Mouse (Mus musculus) kidney, embryonic 14.5 days (tissue): ENCODE results near the gene Rab43. TPM values are rescaled to one million over a fixed set of nuclear protein-coding genes. Genes with fewer than 3 reads are reported as not detected.

Experiments
- ATAC-seq: fragments of 200-750 bp; cut with Nextera tagmentation; 2 replicates; pipeline ENCODE4 v1.8.0; 2017; ENCODE audit warnings: moderate number of reproducible peaks, mild to moderate bottlenecking, moderate TSS enrichment, moderate library complexity; ENCODE audit not compliant: low FRiP score, low TSS enrichment
- H3K27ac ChIP-seq: fragments of 300-500 bp; sonication (generic); 2 replicates; pipeline ENCODE4 v1.5.1; 2014; ENCODE audit warnings: low read depth, mild to moderate bottlenecking, low read length, moderate library complexity, mixed read lengths
- H3K27me3 ChIP-seq: fragments of 300-500 bp; sonication (generic); 2 replicates; pipeline ENCODE4 v1.6.1; 2014; ENCODE audit warnings: mild to moderate bottlenecking, low read length; ENCODE audit not compliant: control insufficient read depth, insufficient read depth
- H3K36me3 ChIP-seq: fragments of 300-500 bp; sonication (generic); 2 replicates; pipeline ENCODE4 v1.6.1; 2014; ENCODE audit warnings: low read length, mixed read lengths; ENCODE audit not compliant: control insufficient read depth, insufficient read depth
- H3K4me1 ChIP-seq: fragments of 300-500 bp; sonication (generic); 2 replicates; pipeline ENCODE4 v1.6.1; 2014; ENCODE audit warnings: low read length, mixed read lengths; ENCODE audit not compliant: control insufficient read depth, insufficient read depth
- H3K4me2 ChIP-seq: fragments of 300-500 bp; sonication (generic); replicated peaks from 2 replicates; pipeline ENCODE4 v1.6.1; 2014; ENCODE audit warnings: low read depth, mild to moderate bottlenecking, low read length
- H3K4me3 ChIP-seq: fragments of 300-500 bp; sonication (generic); 2 replicates; pipeline ENCODE4 v1.5.1; 2014; ENCODE audit warnings: mild to moderate bottlenecking, low read length
- H3K9ac ChIP-seq: fragments of 300-500 bp; sonication (generic); 2 replicates; pipeline ENCODE4 v1.6.1; 2014; ENCODE audit warnings: low read depth, mild to moderate bottlenecking, low read length, moderate library complexity
- H3K9me3 ChIP-seq: fragments of 300-500 bp; sonication (generic); 2 replicates; pipeline ENCODE4 v1.6.1; 2016; ENCODE audit warnings: low read length; ENCODE audit not compliant: control insufficient read depth
- WGBS: fragments of 180-500 bp; shearing (Covaris S2); extraction: QIAGEN DNeasy Blood & Tissue Kit; methylation state at CpG from one replicate; pipeline ENCODE4 v1.1.7; 2014; 5-methylcytosine and 5-hydroxymethylcytosine counted together
- polyA plus RNA-seq: library from polyadenylated mRNA; unstranded; fragments of >200 nt; fragmentation: Nextera tagmentation; extraction: Ambion mirVana; gene quantifications from 2 replicates; pipeline ENCODE4 v1.2.1, GENCODE M21; 2014

Gene Rab43
- polyA plus RNA-seq, 1 experiment from 2014 or later, result 9.9 TPM

DNA sequence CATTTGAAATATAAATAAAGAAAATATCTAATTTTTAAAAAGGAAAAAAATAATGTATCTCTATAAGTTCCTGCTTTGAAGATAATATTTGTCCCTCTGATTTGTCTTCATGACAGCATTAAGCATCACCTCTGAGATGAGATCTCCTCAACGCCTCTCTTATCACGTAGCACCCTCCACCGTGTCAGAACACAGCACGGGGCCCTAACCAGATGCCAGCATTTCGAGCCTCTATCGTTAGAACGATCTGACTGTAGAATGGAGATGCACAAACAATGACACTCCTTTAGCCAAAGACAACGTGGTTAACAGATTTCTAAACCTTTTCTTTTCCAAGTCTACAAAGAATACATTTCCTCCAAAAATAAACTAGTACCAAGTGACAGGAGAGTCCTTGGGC is 27.9 kb downstream of the Rab43 start:
- H3K4me2 ChIP-seq, result no peak overlapping the region
- H3K36me3 ChIP-seq, result no peaks in the 10 kb centered on the region
- H3K4me1 ChIP-seq, result no peaks in the 10 kb centered on the region
- H3K4me3 ChIP-seq, result no peak overlapping the region
- 83% methylated on average over 8 of the region's 8 CpGs for WGBS
- no peaks in the 10 kb centered on the region for H3K9me3 ChIP-seq
- ATAC-seq, result no peak
- H3K27me3 ChIP-seq, result no peaks in the 10 kb centered on the region
- H3K27ac ChIP-seq, result no peak overlapping the region
- no peak overlapping the region for H3K9ac ChIP-seq

DNA sequence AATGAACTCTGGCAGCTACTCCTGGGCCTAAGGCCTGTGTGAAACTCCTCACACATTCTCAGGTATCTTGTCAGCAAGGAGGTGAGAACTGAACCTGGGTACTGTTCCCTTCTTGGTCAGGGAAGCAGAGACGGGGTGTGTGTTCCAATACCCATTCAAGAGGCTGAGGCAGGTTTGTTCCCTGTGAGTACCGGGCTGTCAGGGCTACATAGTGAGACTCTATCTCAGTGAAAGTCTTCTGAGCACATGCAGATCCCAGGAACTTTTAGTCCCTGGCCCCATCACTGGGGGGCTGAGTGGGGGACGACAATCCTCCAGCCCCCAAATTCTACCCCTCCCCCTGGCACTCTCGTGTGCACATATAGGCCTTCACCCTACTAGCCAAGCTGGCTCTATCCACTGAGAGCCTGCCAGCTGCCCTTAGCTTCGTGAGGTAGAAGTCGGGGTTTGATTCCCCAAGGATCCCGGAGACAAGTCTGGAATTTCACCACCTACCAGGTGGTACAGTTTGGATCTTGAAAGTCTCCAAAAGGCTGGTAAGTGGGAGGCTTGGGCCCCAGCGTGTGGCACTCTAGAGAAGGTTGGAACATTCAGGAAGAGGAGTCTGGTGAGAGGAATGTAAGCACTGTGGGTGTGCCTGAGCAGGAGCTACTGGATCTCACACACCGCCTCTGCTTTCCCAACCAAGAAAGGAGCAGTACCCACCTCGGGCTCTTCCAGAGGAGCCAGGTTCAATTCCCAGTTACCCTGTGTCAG is 31.2 kb downstream of the Rab43 start:
- Histone ChIP-seq H3K9ac (no peak overlapping the region), H3K4me1 (no peaks in the 10 kb centered on the region), H3K4me2 (no peak overlapping the region), H3K9me3 (no peaks in the 10 kb centered on the region), H3K36me3 (no peaks in the 10 kb centered on the region), H3K27me3 (no peaks in the 10 kb centered on the region), H3K27ac (no peak overlapping the region), H3K4me3 (no peak overlapping the region)
- 84% methylated on average over 10 of the region's 10 CpGs for WGBS
- ATAC-seq, result no peak

DNA sequence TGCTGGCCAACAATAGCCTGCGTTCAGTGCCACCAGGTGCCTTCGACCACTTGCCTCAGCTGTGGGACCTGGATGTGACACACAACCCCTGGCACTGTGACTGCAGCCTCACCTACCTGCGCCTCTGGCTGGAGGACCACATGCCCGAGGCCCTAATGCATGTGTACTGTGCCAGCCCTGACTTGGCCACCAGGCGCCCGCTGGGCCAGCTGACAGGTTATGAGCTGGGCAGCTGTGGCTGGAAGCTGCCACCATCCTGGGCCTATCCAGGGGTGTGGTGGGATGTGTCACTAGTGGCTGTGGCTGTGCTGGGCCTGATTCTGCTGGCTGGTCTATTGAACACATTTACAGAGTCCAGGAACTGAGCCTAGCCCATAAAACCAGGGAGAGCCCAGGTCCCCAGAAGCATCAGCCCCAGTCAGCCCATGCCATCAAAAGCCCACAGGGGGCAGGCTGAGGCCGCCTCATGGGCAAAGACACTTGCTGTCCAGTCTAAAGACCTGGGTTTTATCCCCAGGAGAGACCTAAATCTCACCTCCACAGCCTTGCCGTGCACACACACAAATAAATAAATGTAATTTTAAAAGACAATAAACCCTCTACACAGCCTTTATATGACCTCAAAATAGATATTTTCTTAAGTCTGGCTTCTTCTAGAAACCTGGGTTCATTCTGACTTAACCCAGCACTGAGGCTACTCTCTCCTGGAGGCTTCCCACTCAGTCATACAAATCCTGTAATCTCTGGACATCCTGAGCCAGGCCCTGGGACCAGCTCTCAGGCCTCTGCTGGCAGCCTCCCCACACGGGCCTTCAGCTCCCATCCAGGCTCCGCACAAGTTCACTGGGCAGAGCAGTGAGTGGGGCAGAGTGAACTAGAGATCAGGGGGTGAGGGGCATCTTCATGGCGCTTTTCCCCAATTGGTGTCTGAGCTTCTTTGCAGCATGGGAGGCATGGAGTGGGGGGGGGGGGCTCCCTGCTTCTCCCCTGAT is 32.5 kb downstream of the Rab43 start:
- Histone ChIP-seq H3K9ac (no peak overlapping the region), H3K4me1 (no peaks in the 10 kb centered on the region), H3K4me3 (no peak overlapping the region), H3K27me3 (no peaks in the 10 kb centered on the region), H3K27ac (no peak overlapping the region), H3K4me2 (no peak overlapping the region), H3K36me3 (no peaks in the 10 kb centered on the region), H3K9me3 (no peaks in the 10 kb centered on the region)
- ATAC-seq, result peak; percentile 57; the same call in 1 of the 2 replicates
- 83% methylated on average over 11 of the region's 11 CpGs for WGBS

DNA sequence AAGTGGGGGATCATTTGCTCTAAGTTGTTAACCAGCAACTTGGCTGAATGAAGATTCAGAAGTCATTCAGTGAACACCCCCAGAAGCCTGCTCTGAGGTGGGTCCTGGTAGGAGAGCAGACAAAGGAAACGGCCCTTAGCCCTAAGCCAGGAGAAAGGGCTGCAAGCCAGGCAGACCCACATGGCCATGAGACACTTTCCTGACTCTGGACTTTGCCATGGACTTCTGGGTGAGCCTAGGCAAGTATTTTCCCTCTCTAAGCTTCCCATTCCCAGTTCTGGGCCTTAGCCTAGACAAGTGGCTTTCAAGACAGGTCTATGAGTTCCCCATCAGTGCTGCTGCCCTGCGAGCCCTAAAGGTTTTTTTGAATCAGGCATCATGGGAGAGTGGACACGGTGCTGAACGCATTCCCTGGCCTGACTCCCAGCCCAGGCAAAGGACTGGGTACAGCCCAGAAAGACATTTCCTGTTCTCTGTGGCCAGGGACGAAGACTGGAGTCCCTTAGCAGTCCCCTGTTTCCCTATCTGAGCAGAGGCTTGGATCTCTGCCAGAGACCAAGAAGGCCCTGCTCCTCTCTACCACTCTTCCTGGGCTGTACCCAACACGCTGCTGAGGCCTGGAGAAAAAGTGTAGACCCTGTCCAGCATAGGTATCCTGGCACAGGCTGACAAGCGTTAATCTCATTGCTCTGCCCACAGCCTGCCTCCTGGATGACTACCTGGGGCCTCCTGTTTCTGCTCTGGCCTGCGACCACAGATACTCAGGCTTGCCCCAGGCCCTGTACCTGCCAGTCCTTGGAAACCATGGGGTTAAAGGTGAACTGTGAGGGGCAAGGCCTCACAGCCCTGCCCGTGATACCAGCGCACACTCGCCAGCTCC is 33.4 kb downstream of the Rab43 start:
- H3K27ac ChIP-seq, result no peak overlapping the region
- H3K4me2 ChIP-seq, result no peak overlapping the region
- no peak overlapping the region for H3K4me3 ChIP-seq
- 69% methylated on average over 11 of the region's 11 CpGs for WGBS
- H3K9ac ChIP-seq, result no peak overlapping the region
- H3K4me1 ChIP-seq, result no peaks in the 10 kb centered on the region
- peak; percentile 6; the same call in 1 of the 2 replicates for ATAC-seq
- no peaks in the 10 kb centered on the region for H3K9me3 ChIP-seq
- no peaks in the 10 kb centered on the region for H3K27me3 ChIP-seq
- no peaks in the 10 kb centered on the region for H3K36me3 ChIP-seq

DNA sequence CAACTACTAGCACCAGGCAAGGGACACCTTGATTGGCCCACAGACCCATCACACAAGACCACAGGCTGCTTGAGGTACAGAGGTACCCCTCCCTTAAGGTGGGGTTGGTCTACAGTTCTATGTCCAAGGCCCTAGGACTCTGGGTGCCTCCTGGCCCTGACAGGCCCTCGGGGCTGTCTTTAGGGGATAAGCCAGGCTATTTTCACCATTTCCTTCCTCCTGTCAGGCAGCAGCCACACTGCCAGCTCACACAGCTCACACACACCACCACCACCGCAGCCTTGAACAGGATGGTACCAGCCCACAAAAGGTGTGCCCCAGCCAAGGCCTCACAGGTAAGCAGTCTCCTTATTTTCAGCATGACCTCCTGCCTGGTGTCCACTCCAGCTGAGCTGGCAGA is 34.1 kb downstream of the Rab43 start, which contains the start of gene Gp9:
Gp9 (plus strand) TSS at position 231 of the 400 bp plus-strand sequence.
- WGBS, result 77% methylated on average over 2 of the region's 2 CpGs
- H3K9ac ChIP-seq, result no peak within 1 kb of the TSS

DNA sequence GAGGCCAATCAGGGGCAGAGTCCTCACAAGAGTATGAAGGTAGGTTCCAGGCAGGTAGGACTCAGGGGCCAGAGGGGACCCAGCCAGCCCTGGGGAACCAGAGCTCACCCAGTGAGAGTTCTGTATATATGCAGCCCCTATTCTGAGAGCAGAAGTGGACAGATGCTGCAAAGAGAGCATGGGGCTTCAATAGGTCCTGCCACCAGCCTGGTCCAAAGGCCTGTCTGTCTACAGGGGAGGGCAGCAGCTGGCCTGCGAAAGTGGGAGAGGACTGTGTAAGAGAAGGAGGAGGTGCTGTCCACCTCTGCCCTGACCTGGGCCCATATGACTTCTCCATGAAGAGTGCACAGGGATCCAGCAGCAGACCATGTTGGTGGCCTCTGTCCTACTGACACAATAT is 35.3 kb downstream of the Rab43 start:
- Histone ChIP-seq H3K4me3 (no peak overlapping the region), H3K9me3 (no peaks in the 10 kb centered on the region), H3K36me3 (no peaks in the 10 kb centered on the region), H3K27me3 (no peaks in the 10 kb centered on the region), H3K9ac (no peak overlapping the region), H3K27ac (no peak overlapping the region), H3K4me2 (no peak overlapping the region), H3K4me1 (no peaks in the 10 kb centered on the region)
- 69% methylated on average over 1 of the region's 1 CpGs for WGBS
- ATAC-seq, result no peak

More for the DNA sequence above, 34.1 kb downstream of the Rab43 start, which contains the start of gene Gp9:
- H3K27ac ChIP-seq, result no peak within 1 kb of the TSS
- no peaks in the 10 kb centered on the region for H3K9me3 ChIP-seq
- H3K4me1 ChIP-seq, result no peaks in the 10 kb centered on the region
- no peaks in the 10 kb centered on the region for H3K36me3 ChIP-seq
- H3K27me3 ChIP-seq, result no peaks in the 10 kb centered on the region
- no peak within 1 kb of the TSS for H3K4me2 ChIP-seq
- no peak for ATAC-seq
- H3K4me3 ChIP-seq, result no peak within 1 kb of the TSS

DNA sequence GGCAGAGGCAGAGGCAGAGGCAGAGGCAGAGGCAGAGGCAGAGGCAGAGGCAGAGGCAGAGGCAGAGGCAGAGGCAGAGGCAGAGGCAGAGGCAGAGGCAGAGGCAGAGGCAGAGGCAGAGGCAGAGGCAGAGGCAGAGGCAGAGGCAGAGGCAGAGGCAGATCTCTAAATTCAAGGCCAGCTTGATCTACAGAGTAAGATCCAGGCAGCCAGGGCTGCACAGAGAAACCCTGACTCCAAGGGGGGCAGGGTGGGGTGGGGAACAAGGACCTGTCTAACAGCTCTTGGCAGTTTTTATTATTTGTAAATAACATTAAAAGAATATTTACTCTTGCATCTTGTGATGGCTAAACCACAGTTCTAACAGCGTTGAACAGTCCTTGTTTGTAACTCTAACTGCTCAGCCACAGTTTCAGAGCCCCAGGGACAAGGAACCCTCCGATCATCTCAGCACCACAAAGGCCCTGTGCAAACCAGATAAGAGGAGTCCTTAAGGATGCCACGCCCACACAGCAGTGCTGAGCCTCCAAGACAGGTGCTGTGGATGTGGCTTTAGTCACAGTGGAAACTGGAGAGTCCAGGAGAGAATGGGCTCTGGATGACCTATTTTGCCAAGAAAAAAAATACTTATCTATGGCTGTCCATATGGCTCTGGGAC is 36.2 kb downstream of the Rab43 start:
- 81% methylated on average over 3 of the region's 3 CpGs for WGBS
- no peak for ATAC-seq
- H3K4me2 ChIP-seq, result no peak overlapping the region

DNA sequence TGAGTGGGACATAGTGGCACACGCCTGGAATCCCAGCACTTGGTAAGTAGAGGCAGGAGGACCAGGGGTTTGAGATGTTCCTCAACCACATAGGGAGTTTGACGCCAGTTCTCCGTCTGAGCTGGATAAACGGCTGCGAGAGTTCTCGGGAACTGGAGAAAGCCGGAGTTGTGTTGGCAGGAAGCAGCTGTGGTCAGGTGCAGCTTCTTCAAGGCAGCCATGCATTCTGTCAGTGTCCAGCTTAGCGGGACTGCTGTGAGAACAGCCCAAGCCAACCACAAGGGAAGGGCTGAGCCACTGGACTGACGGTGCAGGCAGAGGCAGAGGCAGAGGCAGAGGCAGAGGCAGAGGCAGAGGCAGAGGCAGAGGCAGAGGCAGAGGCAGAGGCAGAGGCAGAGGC is 37.1 kb downstream of the Rab43 start:
- H3K9me3 ChIP-seq, result no peaks in the 10 kb centered on the region
- no peaks in the 10 kb centered on the region for H3K27me3 ChIP-seq
- H3K9ac ChIP-seq, result no peak overlapping the region
- H3K4me2 ChIP-seq, result no peak overlapping the region
- 81% methylated on average over 9 of the region's 9 CpGs for WGBS
- no peak for ATAC-seq
- no peak overlapping the region for H3K27ac ChIP-seq
- H3K4me1 ChIP-seq, result no peaks in the 10 kb centered on the region
- H3K36me3 ChIP-seq, result no peaks in the 10 kb centered on the region
- H3K4me3 ChIP-seq, result no peak overlapping the region

More for the DNA sequence above, 36.2 kb downstream of the Rab43 start:
- Histone ChIP-seq H3K27ac (no peak overlapping the region), H3K9me3 (no peaks in the 10 kb centered on the region), H3K27me3 (no peaks in the 10 kb centered on the region), H3K9ac (no peak overlapping the region), H3K4me3 (no peak overlapping the region), H3K36me3 (no peaks in the 10 kb centered on the region), H3K4me1 (no peaks in the 10 kb centered on the region)
